Mouse (Mus musculus) testis, adult 2 months (tissue): ENCODE results near the gene Tmem181a.

Source experiments
- CTCF ChIP-seq: fragments of 200-500 bp; IDR thresholded peaks from 2 replicates; pipeline ENCODE4 v1.5.1; 2012; ENCODE audit warnings: low read depth, mild to moderate bottlenecking, inconsistent platforms, low read length, moderate library complexity; ENCODE audit not compliant: control insufficient read depth, insufficient read depth, insufficient replicate concordance
- POLR2A ChIP-seq: fragments of 200-500 bp; IDR thresholded peaks from 2 replicates; pipeline ENCODE4 v1.6.1; 2012; ENCODE audit warnings: low read depth, mild to moderate bottlenecking, inconsistent platforms, low read length, moderate library complexity; ENCODE audit not compliant: control insufficient read depth

GRCm38 (mm10) chr17:6211721-6212120 lies 44.9 kb upstream of the Tmem181a start:
- TF ChIP-seq CTCF (no peak), POLR2A (no peak)
